Mouse (Mus musculus): Measurements from ENCODE around the gene Olfr689. TPM values are rescaled to one million over a fixed set of nuclear protein-coding genes. Genes with fewer than 3 reads are reported as not detected.

The Olfr689 gene
- polyA plus RNA-seq, 1 experiment, result not detected

DNA sequence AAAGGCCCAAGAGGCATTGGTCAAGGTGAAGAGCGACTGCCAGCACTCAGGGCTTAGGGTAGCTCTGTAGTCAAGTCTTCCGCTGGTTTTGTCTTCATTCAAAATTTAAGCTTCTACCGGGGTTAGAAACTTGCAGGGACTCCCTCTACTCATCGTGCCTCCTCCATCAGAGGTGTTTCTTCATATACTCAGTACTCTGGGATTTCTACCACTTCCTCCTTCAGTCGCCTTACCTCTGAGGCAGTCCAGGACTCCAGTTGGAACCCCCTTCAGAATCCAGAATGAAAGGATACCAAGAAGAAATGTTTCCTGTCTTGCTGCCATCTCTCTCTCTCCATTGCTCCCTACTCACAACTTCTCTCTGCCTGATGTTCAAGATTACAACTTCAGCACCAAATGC lies 56.3 kb downstream of the Olfr689 start:
- no peak overlapping the region for H3K4me3 ChIP-seq (replicated peaks; ENCODE audit: extremely low read depth, low read depth, low read length)
- DNase-seq, result no peak
- WGBS, result 83% methylated on average over 5 of the region's 5 CpGs
- H3K4me1 ChIP-seq (ENCODE audit: control insufficient read depth, insufficient read depth, low read length), result no peaks in the 10 kb centered on the region
- TF ChIP-seq POLR2A (IDR thresholded peaks at IDR 0.05; ENCODE audit: borderline replicate concordance, extremely low read depth, low read depth, low read length), result no peak
- TF ChIP-seq CTCF (IDR thresholded peaks at IDR 0.05; ENCODE audit: insufficient read depth, low read length), result no peak

DNA sequence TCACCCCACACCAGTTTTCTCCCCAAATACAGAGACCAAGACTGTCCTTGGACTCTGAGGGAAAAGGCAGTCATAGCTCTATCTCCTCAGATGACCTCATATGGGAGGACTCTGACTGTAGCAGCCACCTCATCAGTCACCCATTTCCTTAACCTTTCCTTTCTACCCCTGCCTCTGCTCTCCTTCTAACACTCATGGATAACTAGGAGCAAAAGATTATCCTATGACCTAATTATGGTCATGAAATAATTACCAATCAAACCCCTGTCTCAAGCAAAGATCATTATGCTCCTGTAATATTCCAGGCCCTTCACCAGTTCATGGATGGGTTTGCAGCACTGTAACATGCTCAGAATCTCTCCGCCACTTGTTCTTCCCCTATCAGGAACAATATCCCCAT lies 57.0 kb downstream of the Olfr689 start, which contains the start of gene Olfr692:
Gene Olfr692 (plus strand): TSS at position 301 of the 400 bp plus-strand sequence.
- no peak within 1 kb of the TSS for H3K4me3 ChIP-seq (replicated peaks; ENCODE audit: extremely low read depth, low read depth, low read length)
- H3K4me1 ChIP-seq (ENCODE audit: control insufficient read depth, insufficient read depth, low read length), result no peaks in the 10 kb centered on the region
- 89% methylated on average over 1 of the region's 1 CpGs for WGBS
- TF ChIP-seq CTCF (IDR thresholded peaks at IDR 0.05; ENCODE audit: insufficient read depth, low read length), result no peak
- TF ChIP-seq POLR2A (IDR thresholded peaks at IDR 0.05; ENCODE audit: borderline replicate concordance, extremely low read depth, low read depth, low read length), result no peak
- no peak for DNase-seq

DNA sequence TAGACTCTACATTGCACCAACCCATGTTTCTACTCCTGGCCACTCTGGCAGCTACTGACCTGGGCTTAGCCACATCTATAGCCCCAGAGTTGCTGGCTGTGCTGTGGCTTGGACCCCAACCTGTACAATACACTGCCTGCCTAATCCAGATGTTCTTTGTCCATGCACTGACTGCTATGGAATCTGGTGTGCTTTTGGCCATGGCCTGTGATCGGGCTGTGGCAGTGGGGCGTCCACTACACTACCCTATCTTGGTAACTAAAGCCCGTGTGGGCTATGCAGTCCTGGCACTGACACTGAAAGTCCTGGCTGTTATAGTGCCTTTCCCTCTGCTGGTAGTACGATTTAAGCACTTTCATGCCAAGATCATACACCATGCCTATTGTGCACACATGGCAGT lies 57.6 kb downstream of the Olfr689 start:
- 91% methylated on average over 4 of the region's 4 CpGs for WGBS
- no peak for TF ChIP-seq POLR2A (IDR thresholded peaks at IDR 0.05; ENCODE audit: borderline replicate concordance, extremely low read depth, low read depth, low read length)
- TF ChIP-seq CTCF (IDR thresholded peaks at IDR 0.05; ENCODE audit: insufficient read depth, low read length), result no peak
- no peak for DNase-seq
- H3K4me3 ChIP-seq (replicated peaks; ENCODE audit: extremely low read depth, low read depth, low read length), result no peak overlapping the region
- H3K4me1 ChIP-seq (ENCODE audit: control insufficient read depth, insufficient read depth, low read length), result no peaks in the 10 kb centered on the region

Other genes starting within 250 kb of the Olfr689 start
- not detected in 2 replicates for gene Olfr678, start 246.7 kb upstream of the Olfr689 start, polyA plus RNA-seq (2012; rRNA removed)
- not detected in 2 replicates for gene Olfr679, start 230.0 kb upstream of the Olfr689 start, polyA plus RNA-seq (2012; rRNA removed)
- gene Olfr680-ps1, start 218.3 kb upstream of the Olfr689 start, polyA plus RNA-seq (2012; rRNA removed), result not detected in 2 replicates
- gene Olfr681, start 194.3 kb upstream of the Olfr689 start, polyA plus RNA-seq (2012; rRNA removed), result not detected in 2 replicates
- gene Olfr683, start 164.2 kb upstream of the Olfr689 start, polyA plus RNA-seq (2012; rRNA removed), result not detected in 2 replicates
- gene Olfr684, start 147.5 kb upstream of the Olfr689 start, polyA plus RNA-seq (2012; rRNA removed), result not detected in 2 replicates
- not detected in 2 replicates for gene Olfr685, start 125.2 kb upstream of the Olfr689 start, polyA plus RNA-seq (2012; rRNA removed)
- not detected in 2 replicates for gene Olfr686, start 103.7 kb upstream of the Olfr689 start, polyA plus RNA-seq (2012; rRNA removed)
- not detected in 2 replicates for gene Olfr688, start 23.1 kb upstream of the Olfr689 start, polyA plus RNA-seq (2012; rRNA removed)
- not detected in 2 replicates for gene Olfr690, start 22.9 kb downstream of the Olfr689 start, polyA plus RNA-seq (2012; rRNA removed)
- not detected in 2 replicates for gene Olfr691, start 31.1 kb downstream of the Olfr689 start, polyA plus RNA-seq (2012; rRNA removed)
- gene Olfr692, start 57.1 kb downstream of the Olfr689 start, polyA plus RNA-seq (2012; rRNA removed), result not detected in 2 replicates
- not detected in 2 replicates for gene Gm5901, start 63.9 kb downstream of the Olfr689 start, polyA plus RNA-seq (2012; rRNA removed)
- 46.7 and 57.9 TPM in 2 replicates for gene Fam160a2, start 88.9 kb downstream of the Olfr689 start, polyA plus RNA-seq (2012; rRNA removed)
- gene Cnga4, start 93.4 kb downstream of the Olfr689 start, polyA plus RNA-seq (2012; rRNA removed), result 0.12 and 0.14 TPM in 2 replicates
- not detected in 2 replicates for gene Cckbr, start 114.6 kb downstream of the Olfr689 start, polyA plus RNA-seq (2012; rRNA removed)
- 52.5 and 76.9 TPM in 2 replicates for gene Cavin3, start 171.1 kb downstream of the Olfr689 start, polyA plus RNA-seq (2012; rRNA removed)
- 80.7 and 90.0 TPM in 2 replicates for gene Smpd1, start 243.2 kb downstream of the Olfr689 start, polyA plus RNA-seq (2012; rRNA removed)

Data from lung, adult 2 months (tissue).